7 mouse cellular contexts compared by ENCODE assay signal in the genomic region with DNA sequence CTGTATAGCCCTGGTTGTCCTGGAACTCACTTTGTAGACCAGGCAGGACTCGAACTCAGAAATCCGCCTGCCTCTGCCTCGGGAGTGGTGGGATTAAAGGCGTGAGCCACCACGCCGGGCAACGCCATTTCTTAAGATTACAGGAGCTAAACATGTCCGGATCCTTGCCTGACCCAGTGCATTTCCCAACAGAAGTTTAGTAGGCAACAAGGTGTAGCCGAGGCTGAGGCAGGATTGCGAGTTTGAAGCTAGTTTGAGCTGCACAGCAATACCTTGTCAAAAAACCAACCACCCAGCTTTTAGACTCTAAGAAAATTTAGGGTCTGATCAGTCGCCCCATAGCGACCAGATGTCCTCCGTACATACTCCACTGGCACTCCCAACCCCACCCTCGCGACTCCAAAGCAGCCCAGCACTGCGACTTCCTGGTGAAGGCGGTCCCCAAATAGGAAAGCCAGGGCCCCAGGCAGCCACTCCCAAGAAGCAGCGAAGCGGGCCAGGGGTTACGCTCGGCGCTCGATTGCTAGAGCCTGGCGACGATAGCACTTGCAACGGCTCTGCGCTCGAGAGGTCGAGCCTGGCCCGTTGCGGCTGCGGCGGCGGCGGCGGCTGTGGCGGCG. TPM values are rescaled to one million over a fixed set of nuclear protein-coding genes. Genes with fewer than 3 reads are reported as not detected.
DNase-seq lines count a peak whose midpoint lies in the region; ATAC-seq and TF ChIP-seq lines count a peak whose summit lies in the region.

A gene (plus strand): TSS at position 584 of the 620 bp plus-strand sequence.
A gene (plus strand): TSS at position 597 of the 620 bp plus-strand sequence.

- TF ChIP-seq CTCF in intestine, postnatal 0 days (IDR thresholded peaks at IDR 0.05; ENCODE audit: low read depth): no peak

- no peaks in the 10 kb centered on the region for H3K9me3 ChIP-seq in embryonic facial prominence, embryonic 10.5 days
- no peaks in the 10 kb centered on the region for H3K9me3 ChIP-seq in intestine, postnatal 0 days (ENCODE audit: control insufficient read depth)
- no peaks in the 10 kb centered on the region for H3K9me3 ChIP-seq in limb, embryonic 10.5 days (replicated peaks)
- no peaks in the 10 kb centered on the region for H3K9me3 ChIP-seq in midbrain, embryonic 13.5 days

- H3K27me3 ChIP-seq in embryonic facial prominence, embryonic 10.5 days (replicated peaks; ENCODE audit: low read depth, poor library complexity, severe bottlenecking): no peaks in the 10 kb centered on the region
- no peaks in the 10 kb centered on the region for H3K27me3 ChIP-seq in intestine, postnatal 0 days (replicated peaks; ENCODE audit: control insufficient read depth, insufficient read depth, low read length)
- H3K27me3 ChIP-seq in limb, embryonic 10.5 days (ENCODE audit: low read depth, poor library complexity, severe bottlenecking): no peaks in the 10 kb centered on the region
- no peaks in the 10 kb centered on the region for H3K27me3 ChIP-seq in midbrain, embryonic 13.5 days

- WGBS in embryonic facial prominence, embryonic 10.5 days: 7% methylated on average over 38 of the region's 38 CpGs
- 4% methylated on average over 35 of the region's 38 CpGs for WGBS in intestine, postnatal 0 days
- 6% methylated on average over 38 of the region's 38 CpGs for WGBS in limb, embryonic 10.5 days
- 11% methylated on average over 31 of the region's 38 CpGs for WGBS in midbrain, embryonic 13.5 days

- H3K9ac ChIP-seq in intestine, postnatal 0 days (ENCODE audit: low read depth, low read length): peak within 1 kb of the TSS; percentile 88
- peak within 1 kb of the TSS; percentile 85 for H3K9ac ChIP-seq in midbrain, embryonic 13.5 days (replicated peaks)

- H3K4me2 ChIP-seq in intestine, postnatal 0 days (replicated peaks; ENCODE audit: low read depth): peak within 1 kb of the TSS; percentile 72
- H3K4me2 ChIP-seq in midbrain, embryonic 13.5 days (replicated peaks): peak within 1 kb of the TSS; percentile 66

- H3K4me3 ChIP-seq in embryonic facial prominence, embryonic 10.5 days: peak within 1 kb of the TSS; percentile 90
- peak within 1 kb of the TSS; percentile 83 for H3K4me3 ChIP-seq in intestine, postnatal 0 days (ENCODE audit: low read depth, low read length)
- H3K4me3 ChIP-seq in limb, embryonic 10.5 days: peak within 1 kb of the TSS; percentile 81
- peak within 1 kb of the TSS; percentile 88 for H3K4me3 ChIP-seq in midbrain, embryonic 13.5 days (replicated peaks)

- peak; percentile 95 for ATAC-seq in intestine, postnatal 0 days
- peak; percentile 95 for ATAC-seq in midbrain, embryonic 13.5 days

- peaks cover 18% of the 10 kb centered on the region for H3K4me1 ChIP-seq in embryonic facial prominence, embryonic 10.5 days
- no peaks in the 10 kb centered on the region for H3K4me1 ChIP-seq in intestine, postnatal 0 days (replicated peaks; ENCODE audit: control insufficient read depth, insufficient read depth, low read length)
- H3K4me1 ChIP-seq in limb, embryonic 10.5 days: peaks cover 16% of the 10 kb centered on the region
- H3K4me1 ChIP-seq in midbrain, embryonic 13.5 days (replicated peaks): peaks cover 20% of the 10 kb centered on the region

- peak within 1 kb of the TSS; percentile 96 for H3K27ac ChIP-seq in embryonic facial prominence, embryonic 10.5 days (replicated peaks)
- H3K27ac ChIP-seq in intestine, postnatal 0 days (ENCODE audit: low read depth, low read length): peak within 1 kb of the TSS; percentile 96
- H3K27ac ChIP-seq in limb, embryonic 10.5 days: peak within 1 kb of the TSS; percentile 98
- peak within 1 kb of the TSS; percentile 92 for H3K27ac ChIP-seq in midbrain, embryonic 13.5 days

- H3K36me3 ChIP-seq in embryonic facial prominence, embryonic 10.5 days (replicated peaks): peaks cover 7% of the 10 kb centered on the region
- peaks cover 6% of the 10 kb centered on the region; the same call in 1 of the 2 replicates for H3K36me3 ChIP-seq in intestine, postnatal 0 days (ENCODE audit: control insufficient read depth, insufficient read depth)
- H3K36me3 ChIP-seq in limb, embryonic 10.5 days: peaks cover 16% of the 10 kb centered on the region
- H3K36me3 ChIP-seq in midbrain, embryonic 13.5 days: peaks cover 6% of the 10 kb centered on the region

- peak; percentile 97 for DNase-seq in adrenal gland, postnatal 14 days
- DNase-seq in embryonic facial prominence, embryonic 10.5 days (ENCODE audit: low spot score): peak; percentile 97
- peak; percentile 77 for DNase-seq in gonadal fat pad, adult 2 months (ENCODE audit: low read depth)
- peak; percentile 98 for DNase-seq in limb, embryonic 10.5 days (ENCODE audit: low spot score)
- peak; percentile 80 for DNase-seq in spleen, adult 12 weeks (ENCODE audit: low spot score)

RNA-seq across cellular contexts. Expression of the first gene that starts in this region (rescaled TPM):
- total RNA-seq in adrenal gland, postnatal 14 days (2021): 25.3 and 28.0 TPM in 2 replicates
- polyA plus RNA-seq in embryonic facial prominence, embryonic 10.5 days (2016; fragmentation: Nextera tagmentation; extraction: Ambion mirVana): 63.6 and 65.7 TPM in 2 replicates
- polyA plus RNA-seq in gonadal fat pad, adult 2 months (2012; rRNA removed): 24.2 and 28.2 TPM in 2 replicates
- polyA plus RNA-seq in intestine, postnatal 0 days (2015; fragmentation: Nextera tagmentation; extraction: Ambion mirVana): 34.9 and 40.9 TPM in 2 replicates
- 68.7 and 71.3 TPM in 2 replicates for polyA plus RNA-seq in limb, embryonic 10.5 days (2016; fragmentation: Nextera tagmentation; extraction: Ambion mirVana)
- 31.7 and 39.9 TPM in 2 replicates for polyA plus RNA-seq in midbrain, embryonic 13.5 days (2015; fragmentation: Nextera tagmentation; extraction: Ambion mirVana)

RNA-seq across cellular contexts. Expression of the second gene that starts in this region (rescaled TPM):
- total RNA-seq in adrenal gland, postnatal 14 days (2021): 8.0 and 10.4 TPM in 2 replicates
- 0.52 TPM in 1 of 2 replicates, not detected in the other for polyA plus RNA-seq in embryonic facial prominence, embryonic 10.5 days (2016; fragmentation: Nextera tagmentation; extraction: Ambion mirVana)
- not detected in 2 replicates for polyA plus RNA-seq in gonadal fat pad, adult 2 months (2012; rRNA removed)
- polyA plus RNA-seq in intestine, postnatal 0 days (2015; fragmentation: Nextera tagmentation; extraction: Ambion mirVana): 8.0 and 12.4 TPM in 2 replicates
- 2.3 TPM in 1 of 2 replicates, not detected in the other for polyA plus RNA-seq in limb, embryonic 10.5 days (2016; fragmentation: Nextera tagmentation; extraction: Ambion mirVana)
- polyA plus RNA-seq in midbrain, embryonic 13.5 days (2015; fragmentation: Nextera tagmentation; extraction: Ambion mirVana): 1.6 and 2.2 TPM in 2 replicates

Comparison
In these comparisons a context has a peak if more than half of its experiments do, and no peak if none do; other contexts are left out.
1. Peak in every context shown above with its lines: DNase-seq, ATAC-seq, H3K4me3 ChIP-seq and H3K27ac ChIP-seq.